Mouse (Mus musculus): ENCODE measurements around the gene Wdr46.

Wdr46 gene

DNA sequence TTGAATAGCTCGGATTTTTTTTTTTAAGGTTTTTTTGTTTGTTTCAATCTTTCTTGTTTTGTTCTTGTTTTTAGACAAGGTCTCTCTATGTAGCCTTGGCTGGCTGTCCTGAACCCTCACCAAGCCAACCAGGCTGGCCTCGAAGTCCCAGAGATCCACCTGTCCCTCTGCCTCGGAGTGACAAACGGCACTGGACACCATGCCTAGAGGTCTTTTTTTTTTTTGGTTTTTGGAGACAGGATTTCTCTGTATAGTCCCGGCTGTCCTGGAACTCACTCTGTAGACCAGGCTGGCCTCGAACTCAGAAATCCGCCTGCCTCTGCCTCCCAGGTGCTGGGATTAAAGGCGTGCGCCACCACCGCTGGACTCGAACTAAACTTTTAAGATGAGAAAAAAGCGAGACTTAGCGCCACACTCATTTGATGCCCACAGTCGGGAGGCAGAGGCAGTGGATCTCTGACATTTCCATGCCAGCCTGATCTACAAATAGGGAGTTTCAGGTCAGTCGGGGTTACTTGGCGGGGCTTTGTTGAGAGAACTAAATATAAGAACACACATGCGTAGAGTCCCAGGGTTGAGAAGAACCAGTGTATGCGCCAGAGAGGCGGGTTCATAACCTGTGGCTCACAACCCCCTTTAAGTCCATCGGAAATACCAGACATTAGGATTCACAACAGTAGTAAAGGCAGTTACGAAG, 12.1 kb upstream of the Wdr46 start:
- no peak for DNase-seq (ENCODE audit: low read depth, low spot score)

DNA sequence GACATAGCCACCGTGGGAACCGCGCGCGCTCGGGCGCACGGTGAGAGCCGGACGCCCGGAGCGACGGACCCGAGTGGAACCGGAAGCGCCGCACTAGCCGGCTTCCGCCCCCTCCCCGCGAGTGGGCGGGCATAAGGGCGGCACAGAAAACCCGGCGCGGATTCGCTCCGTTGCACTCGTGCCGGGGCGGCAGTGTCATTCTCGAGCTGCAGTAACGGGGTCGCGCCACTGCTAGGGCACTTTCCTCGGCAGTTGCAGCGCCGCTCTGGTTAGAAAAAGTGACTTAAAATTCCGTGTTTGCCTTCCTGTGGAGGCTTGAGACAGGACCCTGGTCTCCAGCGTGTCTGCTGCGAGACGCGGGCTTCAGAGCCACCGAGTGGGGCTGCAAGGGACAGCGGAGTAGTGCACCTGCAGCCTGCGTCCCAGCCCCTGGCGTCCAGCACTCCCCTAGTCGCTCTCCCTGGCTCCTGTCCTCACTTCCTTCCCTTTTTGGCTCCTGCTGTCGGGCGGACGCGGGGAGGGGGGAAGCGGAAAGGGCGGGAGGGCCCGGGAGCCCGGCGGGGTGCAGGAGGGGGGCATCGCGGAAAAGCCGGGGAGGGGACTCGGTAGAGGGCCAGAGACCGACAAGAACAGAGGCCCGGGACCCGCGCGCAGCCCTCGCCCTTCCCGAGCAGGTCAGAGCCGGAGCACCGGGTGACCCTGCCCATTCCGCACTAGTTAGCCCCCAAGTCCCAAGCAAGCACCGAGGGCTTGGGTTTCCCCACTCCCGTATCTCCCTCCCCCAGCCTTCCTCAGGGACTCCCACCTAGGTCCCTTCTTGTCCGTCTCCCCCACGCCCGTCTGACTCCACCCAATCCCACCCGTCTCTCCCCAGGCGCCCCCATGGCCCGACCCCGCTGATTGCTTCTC, 10.8 kb upstream of the Wdr46 start, which contains the start of gene Rgl2:
TSS of gene Rgl2 (plus strand) at position 173 of the 909 bp plus-strand sequence.
- peak; percentile 88 for DNase-seq (ENCODE audit: low read depth, low spot score)

DNA sequence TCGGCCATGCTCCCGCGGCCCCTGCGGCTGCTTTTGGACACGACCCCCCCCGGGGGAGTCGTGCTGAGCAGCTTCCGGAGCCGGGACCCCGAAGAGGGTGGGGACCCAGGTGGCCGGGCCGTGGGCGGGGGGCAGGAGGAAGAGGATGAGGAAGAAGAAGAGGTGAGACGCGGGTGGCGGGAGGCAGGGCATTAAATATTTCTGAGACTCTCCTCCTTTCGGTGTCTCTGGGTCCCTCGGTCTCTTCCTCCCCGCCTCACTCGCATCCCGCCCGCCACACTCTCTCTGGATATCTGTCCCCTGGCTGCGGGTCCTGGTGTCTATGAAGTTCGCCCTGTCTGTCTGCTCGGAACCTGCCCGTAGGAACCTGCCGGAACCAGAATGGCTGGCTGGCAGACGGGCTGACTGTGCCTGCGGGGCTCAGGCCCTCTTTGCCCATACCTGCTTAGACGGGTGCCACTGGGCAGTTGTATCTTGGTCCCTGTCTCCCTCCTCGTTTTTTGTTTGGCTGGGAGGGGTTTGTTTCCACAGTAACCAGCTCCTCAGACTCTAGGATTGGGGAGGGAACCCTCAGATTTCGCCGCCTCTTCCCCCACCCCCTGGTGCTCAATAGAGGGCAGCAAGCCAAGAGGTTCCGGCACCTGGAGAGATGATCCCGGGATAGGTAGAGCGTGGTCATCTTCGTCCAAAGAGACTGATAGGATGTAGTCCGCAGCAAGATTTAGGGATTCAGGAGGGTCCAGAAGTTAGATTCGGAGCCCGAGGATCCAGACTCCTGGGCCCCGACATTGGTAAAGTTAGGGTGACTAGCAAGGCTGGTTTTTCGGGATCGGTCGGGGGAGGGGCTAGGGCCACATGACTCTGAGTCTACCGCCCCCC, 9.9 kb upstream of the Wdr46 start:
- no peak for DNase-seq (ENCODE audit: low read depth, low spot score)

DNA sequence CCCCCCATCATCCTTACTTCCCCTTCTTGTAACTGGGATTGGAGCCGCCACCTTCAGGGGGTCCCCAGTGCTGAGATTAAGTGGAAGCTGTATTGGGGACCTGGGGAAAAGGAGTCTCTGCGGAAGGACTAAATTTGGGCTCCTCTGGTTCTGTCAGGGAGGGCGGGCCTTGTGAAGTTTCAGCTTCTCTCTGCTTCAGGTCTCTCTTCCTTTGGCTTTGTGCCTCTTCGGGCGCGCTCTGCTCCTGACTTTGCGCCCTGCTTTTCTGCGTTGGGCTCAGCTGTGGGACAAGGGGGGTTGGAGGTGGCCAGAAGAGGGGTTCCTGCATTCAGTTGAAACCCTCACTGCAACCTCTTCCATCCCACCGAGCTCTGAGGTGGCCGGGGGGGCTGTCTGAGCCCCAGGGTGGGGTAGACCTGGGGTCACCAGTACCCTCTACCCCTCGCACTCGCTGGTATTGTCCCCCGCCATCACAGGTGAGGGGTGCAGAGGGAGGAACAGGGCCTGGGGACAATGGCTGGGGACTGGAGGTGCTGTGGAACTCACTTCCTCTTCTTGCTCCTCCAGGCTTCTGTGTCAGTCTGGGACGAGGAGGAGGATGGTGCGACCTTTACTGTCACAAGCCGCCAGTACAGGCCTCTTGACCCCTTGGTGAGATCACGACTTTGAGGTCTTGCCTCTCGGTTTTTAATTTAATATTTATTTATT, 9.1 kb upstream of the Wdr46 start:
- DNase-seq (ENCODE audit: low read depth, low spot score) = no peak

DNA sequence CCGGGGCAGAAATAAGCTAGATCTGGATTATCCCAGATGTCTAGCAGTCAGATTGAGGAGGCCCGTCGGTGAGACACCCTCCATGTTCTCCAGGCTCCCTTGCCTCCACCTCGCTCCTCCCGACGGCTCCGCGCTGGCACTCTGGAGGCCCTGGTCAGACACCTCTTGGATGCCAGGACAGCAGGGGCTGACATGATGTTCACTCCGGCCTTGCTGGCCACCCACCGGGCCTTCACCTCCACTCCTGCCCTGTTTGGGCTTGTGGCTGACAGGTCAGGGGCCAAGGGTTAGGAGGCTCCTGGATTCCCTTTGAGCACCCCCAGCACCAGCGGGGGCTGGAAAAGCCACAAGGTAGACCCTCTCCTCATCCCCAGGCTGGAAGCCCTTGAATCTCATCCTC, 8.5 kb upstream of the Wdr46 start:
- no peak for DNase-seq (ENCODE audit: low read depth, low spot score)

DNA sequence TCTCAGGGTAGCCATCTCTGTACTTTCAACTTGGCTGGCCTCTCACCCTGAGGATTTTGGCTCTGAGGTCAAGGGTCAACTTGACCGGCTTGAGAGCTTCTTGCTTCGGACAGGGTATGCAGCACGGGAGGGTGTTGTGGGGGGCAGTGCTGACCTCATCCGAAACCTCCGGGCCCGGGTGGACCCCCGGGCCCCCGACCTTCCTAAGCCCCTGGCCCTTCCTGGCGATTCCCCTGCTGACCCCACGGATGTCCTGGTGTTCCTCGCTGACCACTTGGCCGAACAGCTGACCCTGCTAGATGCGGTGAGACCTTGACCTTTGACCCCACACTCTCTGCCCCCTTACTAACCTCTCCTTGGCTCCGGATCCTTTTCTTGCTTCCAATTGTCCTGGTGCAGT, 8.0 kb upstream of the Wdr46 start:
- DNase-seq (ENCODE audit: low read depth, low spot score) = no peak

DNA sequence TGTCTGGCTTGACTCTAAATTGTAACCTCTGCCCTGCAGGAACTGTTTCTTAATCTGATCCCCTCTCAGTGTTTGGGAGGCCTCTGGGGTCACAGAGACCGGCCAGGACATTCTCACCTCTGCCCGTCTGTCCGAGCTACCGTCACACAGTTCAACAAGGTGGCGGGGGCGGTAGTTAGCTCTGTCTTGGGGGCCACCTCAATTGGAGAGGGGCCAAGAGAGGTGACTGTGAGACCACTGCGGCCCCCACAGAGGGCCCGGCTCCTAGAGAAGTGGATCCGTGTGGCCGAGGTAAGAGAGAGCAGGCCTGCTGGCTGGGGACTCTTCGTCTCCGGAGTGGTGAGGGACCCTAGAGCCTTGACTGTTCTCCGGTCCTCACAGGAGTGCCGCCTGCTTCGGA, 7.5 kb upstream of the Wdr46 start:
- DNase-seq (ENCODE audit: low read depth, low spot score) = no peak

DNA sequence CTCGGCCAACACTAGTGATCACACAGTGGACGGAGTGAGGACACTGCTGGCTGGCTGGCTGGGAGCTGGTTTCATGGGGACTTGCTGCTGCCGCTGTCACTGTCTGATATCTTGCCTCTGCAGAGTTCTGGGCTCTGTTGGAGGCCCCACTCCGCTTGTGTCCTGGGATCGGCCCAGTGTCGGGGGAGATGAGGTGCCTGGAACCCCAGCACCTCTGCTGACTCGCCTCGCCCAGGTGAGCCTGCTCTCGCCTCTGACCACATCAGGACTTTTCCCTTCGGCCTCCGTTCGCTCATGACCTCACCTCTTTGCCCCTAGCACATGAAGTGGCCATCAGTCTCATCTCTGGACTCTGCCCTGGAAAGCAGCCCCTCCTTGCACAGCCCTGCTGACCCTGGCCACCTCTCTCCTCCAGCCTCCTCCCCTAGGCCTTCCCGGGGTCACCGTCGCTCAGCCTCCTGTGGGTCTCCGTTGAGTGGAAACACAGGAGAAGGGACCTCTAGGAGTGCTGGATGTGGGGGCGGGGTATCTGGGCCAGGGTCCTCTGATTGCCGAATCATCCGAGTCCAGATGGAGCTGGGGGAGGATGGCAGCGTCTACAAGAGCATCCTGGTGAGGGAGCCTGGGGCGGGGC, 4.9 kb upstream of the Wdr46 start:
- no peak for DNase-seq (ENCODE audit: low read depth, low spot score)

DNA sequence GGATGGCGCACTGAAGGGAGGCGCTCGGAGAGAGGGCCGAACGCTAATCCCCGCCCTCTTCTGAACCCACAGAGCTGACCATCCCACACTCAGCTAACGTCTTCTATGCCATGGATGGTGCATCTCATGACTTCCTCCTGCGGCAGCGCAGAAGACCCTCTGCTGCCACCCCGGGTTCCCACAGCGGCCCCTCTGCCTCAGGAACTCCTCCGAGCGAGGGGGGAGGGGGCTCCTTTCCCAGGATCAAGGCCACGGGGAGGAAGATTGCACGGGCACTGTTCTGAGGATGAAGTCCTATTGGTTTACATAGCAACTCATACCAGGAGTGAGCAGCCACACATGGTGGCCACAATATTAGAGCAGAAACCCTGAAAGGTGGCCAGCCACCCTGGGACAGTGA, 3.5 kb upstream of the Wdr46 start:
- DNase-seq (ENCODE audit: low read depth, low spot score) = no peak

DNA sequence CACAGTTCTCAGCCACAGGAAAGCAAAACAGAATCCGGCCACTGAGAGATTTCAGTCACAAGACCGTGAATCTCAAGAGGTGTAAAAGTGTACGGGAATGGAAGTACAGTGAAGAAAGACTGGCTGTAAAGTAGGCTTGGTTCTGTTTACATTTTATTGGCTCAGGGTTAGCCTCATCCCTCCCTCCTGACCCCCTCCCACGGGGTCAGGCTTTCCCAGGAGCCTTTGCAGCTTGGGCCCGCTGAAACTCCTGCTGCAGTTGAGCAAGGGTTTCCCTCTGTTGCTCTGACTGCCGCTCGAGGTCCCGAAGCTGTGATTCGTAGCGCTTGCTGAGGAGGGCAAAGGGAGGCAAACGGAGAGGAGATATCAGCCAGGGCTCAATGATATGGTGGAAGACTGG, 1.7 kb upstream of the Wdr46 start:
- DNase-seq (ENCODE audit: low read depth, low spot score) = no peak

DNA sequence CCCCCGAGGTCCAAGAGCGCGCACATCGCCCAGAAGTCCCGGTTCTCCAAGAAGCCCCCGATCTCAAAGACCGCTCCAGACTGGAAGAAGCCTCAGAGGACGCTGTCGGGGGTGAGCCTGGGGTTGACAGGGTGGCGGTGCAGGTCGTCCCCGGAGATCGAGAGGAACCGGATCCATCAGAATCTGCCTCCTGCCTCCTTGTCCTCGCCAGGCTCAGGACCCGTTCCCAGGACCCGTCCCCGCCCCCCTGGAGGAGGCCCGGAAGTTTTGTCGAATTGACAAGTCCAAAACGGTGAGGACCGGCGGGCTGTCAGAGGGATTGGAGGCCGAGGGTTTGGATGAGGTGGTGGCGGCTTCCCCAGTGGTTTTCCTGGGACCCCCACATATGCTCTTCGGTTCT, 521 bp downstream of the Wdr46 start:
- DNase-seq (ENCODE audit: low read depth, low spot score) = no peak

DNA sequence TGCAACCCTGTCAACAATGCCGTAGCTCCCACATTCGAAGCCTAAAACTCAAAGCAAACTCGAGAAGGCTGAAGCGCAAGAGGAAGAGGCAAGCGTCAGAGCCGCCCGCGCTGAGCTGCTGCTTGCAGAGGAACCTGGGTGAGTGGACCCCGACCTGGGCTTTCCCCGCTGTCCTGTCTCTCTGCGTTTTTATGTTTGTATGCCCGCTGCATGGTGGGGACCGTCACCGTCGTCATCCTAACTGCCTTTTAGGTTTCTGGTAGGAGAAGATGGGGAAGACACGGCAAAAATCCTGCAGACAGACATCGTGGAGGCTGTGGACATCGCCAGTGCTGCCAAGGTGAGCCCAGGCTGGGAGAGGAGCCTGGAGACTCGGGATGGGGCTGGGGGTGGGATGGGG, 921 bp downstream of the Wdr46 start:
- DNase-seq (ENCODE audit: low read depth, low spot score) = no peak

DNA sequence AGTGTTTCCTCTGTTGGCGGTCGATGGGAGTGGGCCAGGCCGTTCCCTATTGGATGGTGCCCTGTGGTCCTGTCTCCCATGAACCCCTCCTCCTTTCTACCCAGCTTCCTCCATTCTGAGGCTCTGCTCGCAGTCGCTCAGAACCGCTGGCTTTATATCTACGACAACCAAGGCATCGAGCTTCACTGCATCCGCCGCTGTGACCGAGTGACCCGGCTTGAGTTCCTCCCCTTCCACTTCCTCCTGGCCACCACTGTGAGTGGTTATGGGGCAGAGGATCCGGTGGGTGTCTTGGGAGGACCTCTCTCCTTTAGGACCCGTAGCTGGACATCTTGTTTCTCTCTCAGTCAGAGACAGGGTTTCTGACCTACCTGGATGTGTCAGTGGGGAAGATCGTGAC, 3.0 kb downstream of the Wdr46 start:
- no peak for DNase-seq (ENCODE audit: low read depth, low spot score)

DNA sequence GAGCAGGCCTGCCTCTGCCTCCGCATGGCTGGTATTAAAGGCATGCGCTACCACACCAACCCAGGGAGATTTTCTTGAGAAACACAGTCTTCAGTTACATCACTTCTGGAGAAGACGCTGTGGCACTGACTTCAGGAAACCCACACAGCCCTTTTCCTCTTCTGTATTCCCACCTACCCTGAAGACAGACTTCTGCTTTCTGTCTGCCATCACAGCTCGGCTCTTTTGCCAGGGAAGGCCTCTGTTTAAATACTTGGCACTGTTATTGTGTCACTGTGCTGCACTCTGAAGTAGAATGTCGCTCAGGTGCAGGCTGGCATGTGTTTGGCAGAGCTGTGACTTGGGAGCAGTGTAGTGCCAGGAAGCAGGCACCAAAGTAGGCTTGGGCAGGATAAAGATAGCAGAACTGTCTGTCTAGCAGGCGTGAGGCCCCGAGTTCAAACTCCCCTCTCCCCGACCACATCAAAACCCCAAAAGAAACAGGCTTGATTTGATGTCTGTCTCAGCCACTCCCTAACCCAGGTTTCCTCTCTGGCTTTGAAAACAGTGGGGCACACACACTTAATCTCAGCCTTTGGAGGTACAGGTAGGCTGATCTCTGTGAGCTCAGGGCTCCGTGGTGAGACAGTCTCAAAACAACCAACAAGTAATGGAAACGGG, 7.1 kb downstream of the Wdr46 start:
- DNase-seq (ENCODE audit: low read depth, low spot score) = no peak

DNA sequence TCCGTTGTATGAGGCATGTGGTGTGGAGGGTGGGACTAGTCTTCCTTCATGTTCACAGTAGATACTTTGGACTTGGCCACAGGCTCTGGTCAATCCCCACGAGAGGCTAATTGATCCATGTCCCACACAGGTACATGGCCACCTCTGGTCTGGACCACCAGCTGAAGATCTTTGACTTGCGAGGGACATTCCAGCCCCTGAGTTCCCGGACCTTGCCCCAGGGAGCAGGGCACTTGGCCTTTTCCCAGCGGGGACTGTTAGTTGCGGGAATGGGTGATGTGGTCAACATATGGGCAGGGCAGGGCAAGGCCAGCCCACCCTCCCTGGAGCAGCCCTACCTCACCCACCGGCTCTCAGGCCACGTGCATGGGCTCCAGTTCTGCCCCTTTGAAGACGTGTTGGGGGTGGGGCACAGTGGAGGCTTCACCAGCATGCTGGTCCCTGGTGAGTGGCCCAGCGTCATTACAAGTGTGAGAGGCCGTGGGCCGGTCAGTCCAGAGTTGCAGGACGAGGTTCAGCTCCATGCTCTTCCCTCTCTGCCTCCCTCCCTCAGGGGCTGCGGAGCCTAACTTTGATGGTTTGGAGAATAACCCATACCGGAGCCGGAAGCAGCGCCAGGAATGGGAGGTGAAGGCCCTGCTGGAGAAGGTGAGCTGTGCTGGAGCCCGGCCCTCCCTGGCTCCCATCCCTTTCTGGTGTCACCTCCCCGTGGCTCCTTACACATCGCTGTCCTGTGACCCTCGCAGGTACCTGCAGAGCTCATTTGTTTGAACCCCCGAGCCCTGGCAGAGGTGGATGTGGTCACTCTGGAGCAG, 7.8 kb downstream of the Wdr46 start:
- no peak for DNase-seq (ENCODE audit: low read depth, low spot score)

DNA sequence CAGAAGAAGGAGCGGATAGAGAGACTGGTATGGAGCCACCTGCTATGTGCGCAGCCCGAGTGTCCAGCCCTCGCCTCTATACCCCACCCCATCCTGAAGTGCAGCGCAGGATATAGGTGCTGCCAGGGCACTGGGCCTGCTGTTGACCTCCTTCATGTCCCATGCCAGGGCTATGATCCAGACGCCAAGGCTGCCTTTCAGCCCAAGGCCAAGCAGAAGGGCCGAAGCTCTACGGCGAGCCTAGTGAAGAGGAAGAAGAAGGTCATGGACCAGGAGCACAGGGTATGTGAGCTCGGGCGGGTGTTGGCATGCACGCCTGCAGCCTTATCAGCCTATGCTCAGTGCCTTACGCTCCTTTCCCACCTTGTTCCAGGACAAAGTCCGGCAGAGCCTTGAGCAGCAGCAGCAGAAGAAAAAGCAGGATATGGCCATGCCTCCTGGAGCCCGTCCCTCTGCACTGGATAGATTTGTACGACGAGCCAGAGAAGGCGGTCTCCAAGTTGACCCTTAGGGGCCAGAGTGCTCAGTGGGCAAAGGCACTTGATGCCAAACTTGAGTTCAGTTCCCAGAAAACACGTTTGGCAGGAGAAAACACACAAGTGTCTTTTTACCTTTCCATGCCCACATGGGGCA, 8.6 kb downstream of the Wdr46 start:
- no peak for DNase-seq (ENCODE audit: low read depth, low spot score)

DNA sequence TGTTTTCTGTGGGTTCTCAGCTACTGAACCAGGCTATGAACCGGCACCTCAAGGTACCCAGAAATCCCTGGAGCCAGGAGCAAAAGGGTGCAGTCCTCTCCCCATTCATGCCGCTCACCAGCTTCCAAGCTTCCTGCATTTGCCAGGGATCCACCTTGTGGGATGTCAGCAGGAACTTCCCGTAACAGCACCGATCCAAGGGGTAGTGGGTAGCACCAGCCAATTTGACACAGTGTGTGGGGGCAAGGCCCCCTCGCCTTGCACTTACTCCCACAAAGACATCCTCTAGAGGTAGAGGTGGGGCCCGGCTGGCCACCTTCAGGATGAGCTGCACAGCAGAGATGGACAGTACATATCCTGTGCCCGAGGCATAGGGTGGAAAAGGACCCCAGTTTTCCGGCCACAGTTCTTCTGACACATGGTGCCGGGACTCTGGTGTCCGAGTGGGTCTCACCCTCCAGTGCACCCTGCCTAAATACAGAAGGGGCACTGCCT, 9.7 kb downstream of the Wdr46 start:
- no peak for DNase-seq (ENCODE audit: low read depth, low spot score)

DNA sequence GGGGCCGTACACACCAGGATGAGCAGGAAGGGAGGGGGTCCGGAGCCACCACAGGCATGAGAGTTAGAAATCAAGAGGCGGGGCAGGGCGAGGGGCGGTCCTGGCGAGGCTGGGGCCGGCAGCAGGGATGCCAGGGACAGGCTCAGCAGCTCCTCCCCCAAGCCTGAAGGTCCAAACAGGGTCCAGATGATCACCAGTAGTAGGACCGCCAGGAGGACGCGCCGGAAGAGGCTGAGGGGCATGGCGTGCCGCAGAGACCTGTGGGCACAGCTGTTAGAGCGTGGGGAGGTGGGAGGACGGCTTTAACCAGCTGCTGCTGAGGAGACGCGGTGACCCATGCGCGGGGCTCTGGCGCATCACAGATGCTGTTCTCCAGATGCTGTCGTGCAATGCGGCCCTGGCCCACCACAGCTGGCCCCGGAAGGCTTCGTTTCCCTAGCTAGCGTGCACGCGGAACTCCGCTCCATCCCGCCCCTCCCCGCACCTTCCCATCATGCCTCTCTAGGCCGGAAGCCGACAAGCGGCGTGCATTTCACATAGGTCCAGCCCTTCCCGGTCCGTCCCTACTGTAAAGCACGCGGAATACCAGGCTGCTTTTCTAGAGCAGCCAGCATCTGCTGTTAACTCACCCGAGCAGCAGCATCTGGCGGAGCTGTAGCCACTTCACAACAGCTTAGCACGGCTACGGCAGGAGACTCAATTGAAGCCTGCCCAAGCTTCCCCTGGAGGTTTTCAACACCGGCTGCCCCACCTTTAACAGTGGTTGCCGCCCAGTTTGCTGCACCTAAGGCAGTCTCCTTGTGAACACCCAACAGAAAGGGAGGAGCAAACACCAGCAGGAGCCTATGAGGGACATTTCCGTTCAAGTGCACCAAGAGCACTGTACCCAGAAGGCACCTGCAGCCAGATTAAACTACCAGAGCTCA, 10.8 kb downstream of the Wdr46 start, which contains the start of gene B3galt4:
TSS of gene B3galt4 (minus strand) at position 468 of the 926 bp plus-strand sequence.
- DNase-seq (ENCODE audit: low read depth, low spot score) = peak; percentile 84
